Mouse (Mus musculus): ENCODE measurements at regions not wholly inside any gene's neighbourhood (a gene's known extent, or its start where the extent isn't known, plus 50 kb on each side); places are given as distances from the start of the nearest gene placed in this dataset.

- no peak for TF ChIP-seq POLR2A (IDR thresholded peaks at IDR 0.05; ENCODE audit: extremely low read depth, insufficient read depth, low read length)
- no peak for TF ChIP-seq CTCF (IDR thresholded peaks at IDR 0.05; ENCODE audit: low read depth, low read length)
Observed at GRCm38 (mm10) chr3:103513411-103513810, 61.6 kb upstream of the Syt6 start.

Measured in liver, adult 2 months (tissue).